Mouse (Mus musculus): ENCODE measurements around the gene Pde4a.
"Not testable (repeated sequence)": the region's sequence is repeated elsewhere in the genome, so short reads cannot be mapped to it uniquely, and the experiment has no call there.

The Pde4a gene

DNA sequence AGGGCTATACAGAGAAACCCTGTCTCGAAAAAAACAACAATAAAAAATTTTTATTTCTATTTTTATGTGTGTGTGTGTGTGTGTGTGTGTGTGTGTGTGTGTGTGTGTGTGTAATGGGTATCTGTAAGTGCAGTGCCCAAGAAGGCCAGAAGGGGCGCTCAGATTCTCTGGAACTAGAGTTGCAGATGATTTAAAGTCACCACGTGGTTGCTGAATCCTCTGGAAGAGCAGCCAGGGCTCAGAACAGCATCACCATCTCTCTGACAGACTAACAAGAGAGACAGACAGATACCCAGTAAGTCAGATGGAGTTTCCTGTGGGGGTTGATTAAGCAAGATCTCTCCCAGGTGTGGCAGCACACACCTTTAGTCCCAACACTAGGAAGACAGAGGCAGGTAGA lies 54.3 kb downstream of the Pde4a start:
- DNase-seq (ENCODE audit: low read depth, low spot score): no peak

DNA sequence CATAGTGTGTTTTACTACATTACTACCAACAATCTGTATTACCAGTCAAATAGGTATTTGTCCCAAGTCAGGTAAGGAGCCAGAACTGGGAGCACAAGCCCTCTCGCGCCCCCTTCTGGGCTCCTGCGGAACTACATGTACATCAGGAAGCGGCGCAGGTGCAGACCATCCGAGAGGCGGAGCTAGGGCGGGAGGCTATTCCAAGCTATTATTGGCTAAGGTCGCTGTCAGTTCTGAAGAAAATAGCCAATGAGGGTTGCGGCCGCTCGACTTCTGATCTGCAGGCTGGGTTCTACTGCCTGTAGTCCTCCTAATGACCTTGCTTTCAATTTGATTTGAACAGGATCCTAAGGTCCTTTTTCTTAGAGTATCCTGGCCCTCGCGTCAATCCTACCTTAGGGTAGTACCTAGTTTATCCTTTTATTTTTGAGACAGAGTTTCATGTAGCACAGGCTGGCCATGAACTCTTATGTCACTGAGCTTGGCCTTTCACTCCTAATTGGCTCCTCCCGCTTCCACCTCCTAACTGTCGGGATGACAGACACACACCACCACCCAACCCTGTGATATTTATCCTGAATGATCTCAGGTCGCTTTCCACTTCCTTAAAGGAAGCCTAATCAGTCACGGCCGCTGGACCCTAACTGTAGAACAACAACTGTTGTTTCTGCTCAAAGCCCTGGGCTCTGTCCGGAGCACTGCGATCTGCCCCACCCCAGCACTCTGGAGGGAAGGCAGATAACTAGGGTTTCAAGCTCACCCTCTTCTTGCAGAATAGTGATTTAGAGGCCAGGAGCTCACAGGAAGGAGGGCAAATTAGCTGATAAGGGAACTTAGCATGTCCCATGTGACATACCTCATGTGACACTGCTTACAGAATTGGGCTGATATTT lies 55.2 kb downstream of the Pde4a start:
- DNase-seq (ENCODE audit: low read depth, low spot score): peak; percentile 92

DNA sequence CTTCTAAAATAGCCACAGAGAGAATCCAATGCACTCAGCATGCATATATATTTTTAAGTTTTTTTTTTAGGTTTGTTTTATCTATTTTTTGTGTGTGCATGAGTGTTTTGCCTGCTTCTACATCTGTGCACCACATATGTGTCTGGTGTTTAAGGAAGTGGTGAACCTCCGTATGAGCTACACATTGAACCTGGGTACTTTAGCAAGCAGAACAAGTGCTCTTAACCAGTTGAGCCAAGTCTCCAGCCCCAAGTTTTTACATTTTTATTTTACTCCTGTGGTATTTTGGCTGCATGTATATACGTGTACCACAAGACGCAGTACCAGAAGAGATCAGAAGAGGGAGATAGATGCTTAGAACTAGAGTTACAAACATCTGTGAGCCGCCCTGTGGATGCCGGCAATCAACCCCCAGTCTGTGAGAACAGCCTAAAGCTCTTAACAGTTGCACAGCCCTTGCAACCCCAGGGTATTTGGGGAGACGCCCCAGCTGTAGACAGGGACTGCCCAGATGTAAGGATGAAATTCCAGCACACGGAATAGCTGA lies 55.9 kb downstream of the Pde4a start:
- peak; percentile 84 for DNase-seq (ENCODE audit: low read depth, low spot score)

DNA sequence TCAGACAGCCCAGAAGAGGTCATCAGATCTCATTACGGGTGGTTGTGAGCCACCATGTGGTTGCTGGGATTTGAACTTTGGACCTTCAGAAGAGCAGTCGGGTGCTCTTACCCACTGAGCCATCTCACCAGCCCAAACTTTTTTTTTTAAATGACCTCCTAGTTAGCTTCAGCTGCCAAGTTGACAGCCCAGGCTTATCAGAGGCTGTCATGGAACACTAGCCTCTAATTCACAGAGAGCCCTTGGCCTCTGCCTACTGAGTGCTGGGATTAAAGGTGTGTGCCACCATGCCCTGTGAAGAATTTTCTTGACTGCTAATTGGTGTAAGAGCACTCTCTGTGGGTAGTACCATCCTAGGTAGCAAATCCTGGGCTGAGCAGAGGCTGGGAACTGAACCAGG lies 58.0 kb downstream of the Pde4a start:
- not testable (repeated sequence) for DNase-seq (ENCODE audit: low read depth, low spot score)

DNA sequence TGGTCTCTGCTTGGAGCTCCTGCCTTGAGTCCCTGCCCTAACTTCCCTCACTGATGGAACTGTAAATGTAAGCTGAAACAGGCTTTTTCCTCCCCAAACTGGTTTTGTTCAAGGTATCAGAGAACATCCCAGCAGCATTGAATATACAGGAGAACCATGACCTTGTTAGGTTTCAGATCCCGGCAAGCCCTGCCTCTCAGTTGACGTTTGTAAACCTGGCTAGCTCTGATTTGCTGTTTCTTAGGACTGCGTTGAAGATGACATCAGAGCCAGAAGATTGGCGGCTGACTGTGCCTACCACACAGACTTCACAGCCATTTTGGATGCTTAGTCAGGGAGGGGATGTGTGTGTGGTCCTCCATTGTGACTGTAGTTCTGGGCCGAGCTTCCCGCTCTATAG lies 58.4 kb downstream of the Pde4a start:
- DNase-seq (ENCODE audit: low read depth, low spot score): no peak

DNA sequence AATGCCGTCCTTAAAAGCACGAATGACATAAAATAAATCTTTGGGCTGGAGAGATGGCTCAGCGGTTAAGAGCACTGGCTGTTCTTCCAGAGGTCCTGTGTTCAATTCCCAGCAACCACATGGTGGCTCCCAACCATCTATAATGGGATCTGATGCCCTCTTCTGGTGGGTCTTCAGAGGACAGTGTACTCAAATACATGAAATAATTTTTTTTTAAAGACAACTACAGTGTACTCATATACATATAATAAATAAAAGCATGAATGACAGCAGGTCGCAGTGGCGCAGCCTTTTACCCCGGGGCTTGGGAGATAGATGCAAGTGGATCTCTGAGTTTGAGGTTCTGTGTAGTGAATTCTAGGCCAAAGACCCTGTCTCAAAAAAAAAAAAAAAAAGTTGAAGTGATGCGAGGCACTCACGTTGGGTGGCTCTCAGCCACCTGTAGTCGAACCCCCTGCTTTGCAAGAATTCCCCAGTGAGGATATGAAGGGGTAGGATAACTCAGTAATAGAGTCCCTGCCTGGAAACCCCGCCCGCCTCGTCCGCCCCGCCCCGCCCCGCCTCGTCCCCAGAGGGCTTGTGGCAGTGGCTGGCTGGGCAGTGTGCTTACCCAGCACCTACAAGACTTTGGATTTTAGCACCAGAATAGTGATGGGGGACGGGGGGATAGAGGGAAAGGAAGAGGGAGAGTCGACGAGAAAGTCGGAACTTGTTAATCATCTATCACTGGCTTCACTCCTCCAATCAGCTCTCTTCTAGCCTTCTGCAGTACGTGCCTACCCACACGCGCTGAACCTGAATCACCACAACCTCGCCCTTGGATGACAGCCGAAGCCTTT lies 59.3 kb downstream of the Pde4a start:
- no peak for DNase-seq (ENCODE audit: low read depth, low spot score)

DNA sequence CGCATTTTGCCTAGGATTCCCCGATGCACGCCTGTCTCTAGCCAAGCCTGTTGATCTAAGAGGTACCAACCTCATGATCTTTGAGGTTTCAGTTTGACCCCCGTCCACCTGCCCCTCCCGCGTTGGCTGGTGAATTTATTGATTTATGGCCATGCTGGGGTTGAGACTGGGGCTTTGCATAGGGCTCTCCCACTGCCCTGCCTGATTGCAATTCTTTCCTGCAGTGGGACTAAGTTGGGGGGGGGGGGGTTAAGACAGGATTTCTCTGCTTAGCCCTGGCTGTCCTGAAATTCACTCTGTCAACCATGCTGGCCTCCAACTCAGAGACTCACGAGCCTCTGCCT lies 59.9 kb downstream of the Pde4a start:
- DNase-seq (ENCODE audit: low read depth, low spot score): no peak

DNA sequence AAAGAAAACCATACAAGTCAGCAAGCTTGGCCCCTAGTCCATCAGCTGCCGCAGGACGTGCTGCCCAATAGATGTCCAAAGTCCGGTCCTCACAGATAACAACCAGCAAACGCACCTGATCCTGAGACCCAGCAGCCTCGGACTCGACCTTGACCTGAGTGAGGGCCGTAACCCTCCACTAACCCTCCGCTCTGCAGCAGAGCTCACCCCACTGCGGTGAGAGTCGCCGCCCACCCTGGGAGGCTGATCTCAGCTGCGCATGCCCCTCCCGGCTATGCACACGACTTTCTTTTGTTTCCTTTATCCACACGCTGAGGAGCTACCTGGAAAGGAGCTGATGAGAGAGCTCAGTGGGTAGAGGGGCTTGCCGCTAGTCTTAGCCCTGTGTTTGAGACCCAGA lies 61.8 kb downstream of the Pde4a start:
- no peak for DNase-seq (ENCODE audit: low read depth, low spot score)

DNA sequence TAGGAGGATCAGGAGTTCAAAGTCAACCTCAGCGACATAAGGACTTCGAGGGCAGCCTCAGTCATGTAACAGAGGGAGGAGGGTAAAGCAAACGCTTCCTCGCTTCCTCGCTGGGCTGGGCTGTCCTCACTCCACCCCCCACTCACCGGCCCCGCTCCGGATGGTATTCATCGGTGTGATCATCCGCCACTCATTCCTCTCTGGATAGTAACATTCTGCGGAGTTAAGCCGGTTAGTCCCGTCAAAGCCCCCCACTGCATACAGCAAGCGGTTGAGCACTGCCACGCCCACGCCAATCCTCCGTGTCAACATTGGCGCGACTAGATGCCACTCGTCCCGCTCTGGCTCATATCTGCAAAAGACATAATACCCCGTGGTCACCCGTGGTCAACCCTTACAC lies 66.0 kb downstream of the Pde4a start:
- no peak for DNase-seq (ENCODE audit: low read depth, low spot score)

DNA sequence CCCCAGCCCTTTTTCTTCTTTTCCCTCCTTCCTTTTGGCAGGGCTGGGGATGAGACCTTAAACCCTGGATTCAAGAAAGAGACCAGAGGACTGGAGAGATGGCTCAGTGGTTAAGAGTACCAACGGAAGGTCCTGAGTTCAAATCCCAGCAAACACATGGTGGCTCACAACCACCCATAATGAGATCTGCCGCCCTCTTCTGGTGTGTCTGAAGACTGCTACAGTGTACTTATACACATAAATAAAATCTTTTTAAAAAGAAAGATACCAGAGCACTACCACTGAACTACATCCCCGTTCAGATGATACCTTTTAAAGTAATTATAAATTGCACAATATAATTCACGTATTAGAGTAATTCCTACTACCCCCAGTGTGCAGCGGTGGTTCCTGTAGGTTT lies 67.4 kb downstream of the Pde4a start:
- no peak for DNase-seq (ENCODE audit: low read depth, low spot score)

DNA sequence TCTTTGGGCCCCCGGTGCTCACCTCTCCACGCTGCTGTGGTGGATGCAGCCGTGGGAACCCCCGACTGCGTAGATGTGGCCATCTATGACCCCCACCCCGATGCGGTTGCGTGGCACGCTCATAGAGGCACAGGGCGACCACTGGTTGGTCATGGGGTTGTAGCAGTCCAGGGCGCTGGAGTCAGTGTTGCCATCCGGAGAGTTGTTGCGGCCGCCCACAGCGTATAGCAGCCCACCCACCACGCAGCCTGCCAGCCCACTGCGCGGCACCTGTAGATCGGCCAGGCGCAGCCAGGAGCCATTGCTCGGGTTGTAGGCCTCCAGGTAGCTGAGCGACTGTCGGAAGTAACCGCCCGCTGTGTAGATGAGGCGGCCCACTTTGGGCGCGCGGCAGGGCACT lies 67.9 kb downstream of the Pde4a start:
- no peak for DNase-seq (ENCODE audit: low read depth, low spot score)

DNA sequence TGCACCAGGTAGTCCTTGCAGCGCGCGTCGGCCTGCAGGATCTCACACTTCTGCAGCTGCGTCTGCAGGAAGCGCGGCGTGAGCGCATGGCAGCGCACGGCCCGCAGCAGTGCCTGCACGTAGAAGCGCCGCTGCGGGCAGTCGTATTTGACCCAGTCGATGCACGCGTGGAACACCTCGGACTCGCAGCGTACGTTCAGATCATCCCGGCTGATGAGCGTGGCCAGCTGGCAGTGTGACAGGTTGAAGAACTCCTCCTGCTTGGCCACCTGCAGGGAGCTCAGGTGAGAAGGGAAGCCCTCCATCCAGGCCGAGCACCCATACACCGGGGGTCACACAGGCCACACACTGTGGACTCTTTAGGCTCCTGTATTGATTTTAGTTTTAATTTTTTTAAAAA lies 68.3 kb downstream of the Pde4a start:
- DNase-seq (ENCODE audit: low read depth, low spot score): no peak

DNA sequence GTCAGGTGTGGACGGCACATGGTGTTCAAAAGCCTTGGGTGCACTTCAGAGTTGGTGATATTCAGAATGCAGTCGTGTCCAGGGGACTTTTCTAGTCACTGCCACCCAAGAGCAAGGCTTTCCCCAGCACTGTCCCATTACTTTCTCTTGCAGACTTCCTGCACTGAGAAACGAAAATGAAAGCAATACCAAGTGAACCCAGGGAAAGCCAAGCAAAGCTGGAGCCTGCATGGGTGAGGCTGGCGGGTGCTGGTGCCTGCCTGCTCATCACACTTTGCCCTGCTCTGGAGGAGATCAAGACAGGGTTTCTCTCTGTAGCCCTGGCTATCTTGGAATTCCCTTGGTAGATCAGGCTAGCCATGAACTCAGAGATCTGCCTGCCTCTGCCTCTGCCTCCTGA lies 69.8 kb downstream of the Pde4a start:
- no peak for DNase-seq (ENCODE audit: low read depth, low spot score)

DNA sequence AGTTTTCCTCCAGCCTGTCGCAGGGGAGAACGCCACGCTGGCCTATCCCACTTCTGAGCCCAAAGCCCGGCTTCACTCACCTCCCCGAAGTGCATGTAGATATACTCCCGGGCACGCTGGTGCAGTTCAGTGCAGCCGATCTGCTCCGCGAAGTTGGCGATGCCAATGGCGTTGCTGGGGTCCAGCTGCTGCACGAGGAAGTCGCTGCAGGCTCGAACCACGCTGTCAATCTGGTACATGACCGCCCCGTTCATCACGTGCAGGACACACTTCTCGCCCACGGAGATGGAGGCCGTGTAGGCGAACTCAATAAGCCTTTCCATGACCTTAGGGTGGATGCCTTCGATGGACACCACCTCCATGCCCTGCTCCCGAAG lies 71.5 kb downstream of the Pde4a start:
- DNase-seq (ENCODE audit: low read depth, low spot score): no peak

DNA sequence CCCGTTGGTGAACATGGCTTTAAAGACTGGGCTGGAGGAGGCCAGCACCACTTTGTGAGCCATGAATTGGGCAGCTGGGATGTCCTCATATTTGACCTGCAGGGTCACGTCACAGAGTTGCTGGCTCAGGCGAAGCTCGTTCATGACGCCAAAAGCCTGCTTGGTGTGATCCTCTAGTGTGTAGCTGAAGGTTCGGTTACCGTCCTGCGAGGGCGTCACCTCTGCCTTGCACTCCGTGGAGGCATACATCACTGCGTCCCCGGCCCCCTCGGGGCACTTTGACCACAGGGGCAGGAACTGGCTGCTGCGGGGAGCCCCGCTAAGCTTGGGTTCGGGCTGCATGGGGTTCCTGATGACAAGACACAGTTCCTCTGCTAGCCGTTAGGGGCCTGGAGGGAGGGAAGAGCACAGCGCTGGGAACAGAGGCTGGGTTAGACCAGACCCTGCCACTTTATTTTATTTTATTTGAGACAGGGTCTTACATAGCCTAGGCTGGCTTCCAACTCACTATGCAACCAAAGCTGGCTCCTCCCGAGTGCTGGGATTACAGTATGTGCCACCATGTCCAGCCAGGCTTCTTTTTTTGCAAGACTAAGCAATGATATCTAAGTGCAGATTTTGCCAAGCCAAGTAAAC lies 72.0 kb downstream of the Pde4a start:
- DNase-seq (ENCODE audit: low read depth, low spot score): no peak

DNA sequence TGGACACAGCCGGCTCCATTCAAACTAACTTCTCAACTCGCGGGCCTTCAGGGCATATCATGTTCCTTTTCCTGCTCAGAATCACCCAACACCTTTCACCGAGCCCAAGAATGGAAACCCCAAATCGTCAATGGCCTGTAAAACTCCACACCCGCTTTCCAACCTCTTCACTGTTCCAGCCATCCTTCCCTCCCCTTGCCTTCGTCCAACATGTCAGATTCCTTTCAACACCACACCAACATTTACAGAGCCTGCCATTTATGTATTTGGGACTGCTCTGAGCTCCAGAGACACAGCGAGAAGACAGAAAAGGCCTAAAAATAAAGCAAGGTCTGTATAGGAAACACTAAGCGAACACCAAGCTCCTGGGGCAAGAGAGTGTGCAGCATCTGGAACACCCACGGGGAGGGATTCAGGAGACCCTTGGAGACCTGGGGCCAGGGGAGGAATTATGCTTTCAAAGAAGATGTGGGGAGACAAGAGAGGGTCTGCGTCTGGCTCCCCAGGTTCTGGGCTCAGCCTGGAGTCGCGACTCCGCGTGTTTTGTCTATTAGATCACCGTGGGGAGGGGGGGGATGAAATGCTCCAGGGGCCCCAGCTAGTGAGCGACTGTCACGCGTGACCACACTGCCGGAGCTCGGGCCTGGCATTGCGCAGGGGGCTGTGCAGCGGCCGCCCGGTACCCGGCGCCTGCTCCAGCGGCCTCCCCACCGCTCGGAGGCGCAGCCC lies 72.7 kb downstream of the Pde4a start:
- no peak for DNase-seq (ENCODE audit: low read depth, low spot score)

DNA sequence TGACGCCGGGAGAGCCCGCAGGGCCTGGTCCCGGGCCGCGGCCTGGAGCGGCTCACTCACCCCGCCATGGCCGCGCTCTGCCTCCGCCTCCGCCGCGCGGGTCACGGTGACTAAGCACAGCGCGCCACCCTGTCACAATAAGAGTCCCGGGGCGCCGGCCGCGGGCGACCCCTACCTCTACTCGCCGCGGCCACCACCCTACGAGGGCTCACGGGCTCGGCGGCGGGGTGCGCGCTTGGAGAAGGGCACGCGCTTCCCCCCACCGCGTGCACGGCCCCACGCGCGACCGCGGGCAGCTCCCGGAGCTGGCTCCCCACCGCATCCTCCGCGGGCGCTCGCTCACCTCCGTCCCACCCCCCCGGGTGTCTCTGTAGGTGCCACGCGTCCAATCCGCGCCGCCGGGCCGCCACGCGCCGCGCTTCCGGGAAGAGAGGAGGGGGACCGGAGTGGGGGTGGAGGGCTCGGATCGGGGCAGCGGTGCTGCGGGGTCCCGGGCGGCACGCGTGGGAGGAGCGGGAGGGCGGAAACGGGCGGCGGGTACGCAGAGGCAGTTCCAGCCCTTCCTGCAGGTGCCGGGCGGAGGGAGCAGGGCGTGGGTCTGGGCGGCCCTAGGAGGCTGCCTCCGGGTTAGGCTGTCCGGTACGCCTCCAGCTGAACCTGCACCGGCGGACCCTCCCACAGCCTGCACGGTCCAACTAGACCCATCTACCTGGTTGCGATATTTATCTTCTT lies 73.4 kb downstream of the Pde4a start, which contains the start of gene Keap1:
Gene Keap1 (minus strand): TSS at position 629 of the 732 bp plus-strand sequence.
- DNase-seq (ENCODE audit: low read depth, low spot score): peak; percentile 81

DNA sequence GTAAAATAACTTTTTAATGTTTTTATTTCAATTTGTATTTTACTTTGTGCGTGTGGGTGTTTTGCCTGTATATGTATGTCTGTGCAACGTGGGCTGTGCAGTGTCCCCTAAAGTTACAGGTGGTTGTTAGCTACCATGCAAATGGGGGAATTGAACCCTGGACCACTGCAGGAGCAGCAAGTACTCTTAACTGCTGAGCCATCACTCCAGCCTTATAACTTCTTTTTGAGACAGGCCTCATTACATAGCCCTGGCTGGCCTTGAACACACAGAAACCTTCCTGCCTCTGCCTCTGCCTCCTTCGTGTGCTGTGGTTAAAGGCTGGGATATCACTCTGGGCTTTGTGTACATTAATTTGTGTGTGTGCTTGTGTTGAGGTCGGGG lies 73.9 kb downstream of the Pde4a start:
- no peak for DNase-seq (ENCODE audit: low read depth, low spot score)

DNA sequence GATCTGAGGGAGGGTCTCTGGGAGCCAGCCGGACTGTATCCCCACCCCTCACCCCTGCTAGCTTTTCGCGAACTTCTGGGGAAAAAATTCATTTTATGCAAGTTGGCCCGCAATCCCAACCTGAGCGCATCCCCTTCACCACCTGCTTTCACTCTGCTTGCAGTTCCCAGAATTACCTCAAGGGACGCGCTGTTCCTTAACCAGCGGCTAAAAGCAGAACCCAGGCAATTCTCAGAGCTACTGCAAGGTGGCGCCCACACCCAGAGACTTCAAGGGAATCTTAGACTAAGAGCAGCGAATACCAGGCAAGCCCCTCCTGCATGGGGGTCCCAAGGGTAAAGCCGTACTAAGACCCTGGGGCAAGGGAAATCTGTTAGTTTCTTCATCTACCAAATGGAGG lies 75.8 kb downstream of the Pde4a start:
- DNase-seq (ENCODE audit: low read depth, low spot score): peak; percentile 84

DNA sequence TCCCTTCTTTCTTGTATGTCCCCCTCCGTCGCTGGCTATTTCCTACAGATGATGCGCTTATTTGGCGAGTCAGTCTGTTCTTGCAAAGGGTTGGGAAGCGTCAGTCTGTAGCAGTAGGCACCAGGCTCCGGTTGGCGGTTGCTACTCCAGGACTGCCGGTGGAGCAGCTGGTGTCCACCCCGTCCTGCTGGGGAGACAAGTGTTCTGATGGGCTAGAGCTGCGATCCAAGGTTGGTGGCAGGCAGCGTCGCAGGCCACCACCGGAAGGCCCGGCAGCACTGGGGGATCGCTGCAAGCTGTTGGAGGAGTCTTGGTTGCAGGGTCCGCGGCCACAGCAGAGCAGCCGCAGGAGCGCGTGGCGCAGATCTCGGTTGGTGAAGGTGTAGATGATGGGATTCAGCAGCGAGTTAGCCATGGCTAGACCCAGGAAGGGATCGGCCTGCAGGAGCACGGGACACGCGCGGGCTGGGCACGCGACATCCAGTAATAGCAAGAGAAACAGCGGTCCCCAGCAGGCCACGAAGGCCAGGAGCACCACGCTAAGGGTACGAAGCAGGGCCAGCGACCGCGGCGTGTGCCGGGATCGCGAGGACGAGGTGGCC lies 78.4 kb downstream of the Pde4a start:
- no peak for DNase-seq (ENCODE audit: low read depth, low spot score)

Measured in mesoderm, embryonic 11.5 days (tissue).